Mouse (Mus musculus) midbrain, embryonic 14.5 days (tissue): ENCODE data around the gene Myb. TPM values are rescaled to one million over a fixed set of nuclear protein-coding genes. Genes with fewer than 3 reads are reported as not detected.

Experiments
- ATAC-seq: fragments of 200-750 bp; cut with Nextera tagmentation; 2 replicates; pipeline ENCODE4 v1.8.0; 2017; ENCODE audit warnings: moderate number of reproducible peaks, moderate library complexity; ENCODE audit not compliant: low FRiP score, low TSS enrichment
- DNase-seq: peaks from one replicate; pipeline ENCODE4 v3.0.0-alpha.2; 2015
- H3K27ac ChIP-seq: fragments of 300-500 bp; sonication (generic); replicated peaks from 2 replicates; pipeline ENCODE4 v1.5.1; 2014; ENCODE audit warnings: mild to moderate bottlenecking, low read depth, low read length, moderate library complexity
- H3K27me3 ChIP-seq: fragments of 300-500 bp; sonication (generic); 2 replicates; pipeline ENCODE4 v1.6.1; 2014; ENCODE audit warnings: low read length, control low read depth, mixed read lengths; ENCODE audit not compliant: control insufficient read depth, insufficient read depth
- H3K36me3 ChIP-seq: fragments of 300-500 bp; sonication (generic); 2 replicates; pipeline ENCODE4 v1.6.1; 2014; ENCODE audit warnings: low read length, control low read depth; ENCODE audit not compliant: control insufficient read depth, insufficient read depth
- H3K4me1 ChIP-seq: fragments of 300-500 bp; sonication (generic); 2 replicates; pipeline ENCODE4 v1.6.1; 2014; ENCODE audit warnings: mild to moderate bottlenecking, antibody characterized with exemption, low read length, control low read depth; ENCODE audit not compliant: control insufficient read depth, insufficient read depth
- H3K4me2 ChIP-seq: fragments of 300-500 bp; sonication (generic); 2 replicates; pipeline ENCODE4 v1.6.1; 2014; ENCODE audit warnings: mild to moderate bottlenecking, low read length, moderate library complexity
- H3K4me3 ChIP-seq: fragments of 300-500 bp; sonication (generic); replicated peaks from 2 replicates; pipeline ENCODE4 v1.5.1; 2014; ENCODE audit warnings: low read depth, low read length
- H3K9ac ChIP-seq: fragments of 300-500 bp; sonication (generic); replicated peaks from 2 replicates; pipeline ENCODE4 v1.6.1; 2014; ENCODE audit warnings: mild to moderate bottlenecking, low read length, moderate library complexity
- H3K9me3 ChIP-seq: fragments of 300-500 bp; sonication (generic); 2 replicates; pipeline ENCODE4 v1.6.1; 2016; ENCODE audit warnings: low read length, control low read depth, mixed read lengths; ENCODE audit not compliant: control insufficient read depth
- WGBS: fragments of 180-500 bp; shearing (Covaris S2); extraction: QIAGEN DNeasy Blood & Tissue Kit; methylation state at CpG from one replicate; pipeline ENCODE4 v1.1.7; 2014; 5-methylcytosine and 5-hydroxymethylcytosine counted together
- polyA plus RNA-seq: library from polyadenylated mRNA; unstranded; fragments of >200 nt; fragmentation: Nextera tagmentation; extraction: Ambion mirVana; gene quantifications from 2 replicates; pipeline ENCODE4 v1.2.1, GENCODE M21; 2014

The Myb gene
- polyA plus RNA-seq, 1 experiment from 2014 or later: 3.5 TPM

DNA sequence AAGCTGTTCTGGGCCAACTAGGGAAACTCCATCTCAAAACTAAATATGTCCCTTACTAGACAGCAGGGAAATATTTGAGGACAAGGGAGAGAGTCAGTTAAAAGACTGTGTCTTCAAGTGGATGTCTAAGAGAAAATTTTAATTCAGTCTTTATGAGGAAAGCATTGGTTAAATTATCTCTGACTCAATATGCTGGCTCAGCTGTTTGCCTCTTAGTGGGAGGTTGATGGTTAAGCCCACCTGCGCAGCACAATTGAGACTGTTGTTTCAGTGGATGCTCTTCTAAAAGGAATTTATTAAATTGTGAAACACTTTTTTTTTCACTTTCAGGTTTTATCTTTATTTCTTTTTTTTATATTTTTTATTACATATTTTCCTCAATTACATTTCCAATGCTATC lies 84.6 kb downstream of the Myb start:
- H3K4me1 ChIP-seq: no peaks in the 10 kb centered on the region
- no peak overlapping the region for H3K4me3 ChIP-seq
- peaks cover 37% of the 10 kb centered on the region for H3K36me3 ChIP-seq
- 100% methylated on average over 1 of the region's 1 CpGs for WGBS
- no peak overlapping the region for H3K9ac ChIP-seq
- no peaks in the 10 kb centered on the region for H3K27me3 ChIP-seq
- no peak for DNase-seq
- H3K4me2 ChIP-seq: no peak overlapping the region
- H3K27ac ChIP-seq: no peak overlapping the region
- H3K9me3 ChIP-seq: 0 out of 2 replicates have a peak, but pooled peaks cover 3% of the 10 kb centered on the region
- no peak for ATAC-seq

Other genes with a start within 250 kb of the Myb start
- gene Ahi1, start 208.4 kb downstream of the Myb start, polyA plus RNA-seq: 113 and 117 TPM in 2 replicates
- 77.6 and 102 TPM in 2 replicates for gene Hbs1l, start 135.0 kb upstream of the Myb start, polyA plus RNA-seq
- gene Aldh8a1, start 216.3 kb upstream of the Myb start, polyA plus RNA-seq: 0.08 TPM in 1 of 2 replicates, not detected in the other